Mouse (Mus musculus) embryonic fibroblast, embryonic 13.5 days (primary cell): ENCODE data around the gene Mios. TPM values are rescaled to one million over a fixed set of nuclear protein-coding genes. Genes with fewer than 3 reads are reported as not detected.
A peak's percentile ranks its signal among the peaks of the same experiment; 100 is the strongest.

Source experiments
- H3K27ac ChIP-seq: 2 replicates; pipeline ENCODE4 v1.5.1; 2012; ENCODE audit warnings: low read length, control low read depth, inconsistent platforms; ENCODE audit not compliant: insufficient read depth
- H3K4me1 ChIP-seq: 2 replicates; pipeline ENCODE4 v1.6.1; 2011; ENCODE audit warnings: low read length; ENCODE audit not compliant: control insufficient read depth, insufficient read depth
- H3K4me3 ChIP-seq: 2 replicates; pipeline ENCODE4 v1.5.1; 2011; ENCODE audit warnings: mild to moderate bottlenecking, control low read depth, low read length; ENCODE audit not compliant: insufficient read depth
- CTCF ChIP-seq: IDR thresholded peaks from 2 replicates; pipeline ENCODE4 v1.5.1; 2011; ENCODE audit warnings: mild to moderate bottlenecking, control low read depth, low read length, moderate library complexity, borderline replicate concordance; ENCODE audit not compliant: insufficient read depth
- POLR2A ChIP-seq: IDR thresholded peaks from 2 replicates; pipeline ENCODE4 v1.6.1; 2011; ENCODE audit warnings: low read depth, mild to moderate bottlenecking, control low read depth, low read length, moderate library complexity
- polyA plus RNA-seq: library from polyadenylated mRNA; stranded (reverse); fragments of >200 nt; gene quantifications from 2 replicates; pipeline ENCODE4 v1.2.4, GENCODE M21; 2011; ENCODE audit warnings: low read depth; ENCODE audit not compliant: missing spikeins, insufficient read length

The Mios gene
- polyA plus RNA-seq, 1 experiment, result 23.8 TPM

GRCm38 (mm10) chr6:8275098-8275497 lies 66.1 kb downstream of the Mios start:
- TF ChIP-seq CTCF (no peak), POLR2A (no peak)
- Histone ChIP-seq H3K4me1 (no peaks in the 10 kb centered on the region), H3K4me3 (no peak overlapping the region), H3K27ac (no peak overlapping the region)

- H3K4me3 ChIP-seq, result no peak overlapping the region
- TF ChIP-seq POLR2A (no peak), CTCF (no peak)
- H3K4me1 ChIP-seq, result no peaks in the 10 kb centered on the region
- no peak overlapping the region for H3K27ac ChIP-seq
These were observed 67.4 kb downstream of the Mios start for GRCm38 (mm10) chr6:8276431-8276830.

GRCm38 (mm10) chr6:8278426-8279002 lies 69.5 kb downstream of the Mios start:
- Histone ChIP-seq H3K27ac (no peak overlapping the region), H3K4me1 (no peaks in the 10 kb centered on the region), H3K4me3 (no peak overlapping the region)
- TF ChIP-seq POLR2A, result no peak
- TF ChIP-seq CTCF, result no peak

- Histone ChIP-seq H3K4me1 (0 out of 2 replicates have a peak, but pooled peaks cover 2% of the 10 kb centered on the region), H3K27ac (no peak overlapping the region), H3K4me3 (no peak overlapping the region)
- no peak for TF ChIP-seq POLR2A
- no peak for TF ChIP-seq CTCF
These were observed 74.2 kb downstream of the Mios start for GRCm38 (mm10) chr6:8283255-8283654.

DNA sequence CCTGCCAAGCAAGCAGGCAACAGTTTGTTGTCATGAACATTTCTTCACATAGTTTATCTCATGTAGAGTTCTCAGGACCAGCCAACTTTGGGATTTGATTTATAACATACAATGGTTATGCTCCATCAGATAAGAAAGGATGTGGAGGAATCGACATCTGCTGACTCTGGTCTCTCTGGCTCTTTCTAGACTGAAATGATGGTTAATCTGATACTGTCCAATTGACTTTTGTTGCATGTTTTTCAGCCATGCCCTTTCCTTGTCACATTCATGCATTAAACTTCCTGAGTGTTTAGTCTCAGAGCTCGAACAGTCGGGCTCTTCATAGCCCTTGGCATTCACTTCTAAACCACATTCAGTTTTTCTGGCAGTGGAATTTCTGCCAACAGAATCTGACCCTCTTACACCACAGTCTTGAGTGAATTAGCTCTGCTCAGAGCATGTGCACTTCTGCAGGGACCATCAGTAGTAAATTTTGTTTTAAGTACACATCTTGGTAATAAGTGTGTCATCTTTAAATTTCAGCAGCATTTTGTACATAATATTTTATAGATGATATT lies 76.5 kb downstream of the Mios start:
- Histone ChIP-seq H3K4me1 (0 out of 2 replicates have a peak, but pooled peaks cover 2% of the 10 kb centered on the region), H3K4me3 (no peak overlapping the region), H3K27ac (peak overlapping the region; percentile 3; the same call in 1 of the 2 replicates)
- no peak for TF ChIP-seq POLR2A
- no peak for TF ChIP-seq CTCF

Other genes with a start within 250 kb of the Mios start
- 1.5 and 1.6 TPM in 2 replicates for gene Col28a1, start 16.6 kb upstream of the Mios start, polyA plus RNA-seq
- 63.9 and 77.1 TPM in 2 replicates for gene Rpa3, start 50.0 kb downstream of the Mios start, polyA plus RNA-seq
- 8.8 and 10.0 TPM in 2 replicates for gene Umad1, start 50.1 kb downstream of the Mios start, polyA plus RNA-seq
- 5.1 and 5.4 TPM in 2 replicates for gene Gm45062, start 50.2 kb downstream of the Mios start, polyA plus RNA-seq